Comparison of ENCODE assay signal across 29 mouse cellular contexts in the genomic region with DNA sequence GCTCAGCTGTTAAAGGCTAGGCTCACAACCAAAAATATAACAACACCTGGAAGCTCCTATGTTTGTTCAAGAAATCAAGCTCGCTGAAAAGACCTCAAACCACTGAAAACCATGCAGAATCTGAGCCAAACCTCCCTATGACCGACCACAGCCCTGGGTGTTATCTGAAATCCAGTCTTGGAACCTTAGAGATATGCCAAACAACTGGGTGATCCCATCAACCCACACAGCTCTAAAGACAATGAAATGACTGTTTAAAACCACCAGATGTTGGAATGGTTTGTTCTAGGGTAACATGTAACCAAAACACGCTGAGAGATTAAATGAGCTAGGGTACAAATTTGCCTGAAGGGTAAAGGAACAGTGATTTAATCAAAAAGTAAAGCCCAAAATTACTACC. TPM values are rescaled to one million over a fixed set of nuclear protein-coding genes. Genes with fewer than 3 reads are reported as not detected.
DNase-seq lines count a peak whose midpoint lies in the region; ATAC-seq and TF ChIP-seq lines count a peak whose summit lies in the region.
"Had no signal": no experiment of that assay in that cellular context is flagged by ENCODE, and none has a peak within 500 bp of the region (broad histone marks: within the 10 kb centered on the region; RNA-seq: fewer than 3 reads in every experiment).

No protein-coding gene starts in this region.

- no peaks in the 10 kb centered on the region for H3K9me3 ChIP-seq in embryonic facial prominence, embryonic 11.5 days (replicated peaks; ENCODE audit: control insufficient read depth, low read length)
- no peaks in the 10 kb centered on the region for H3K9me3 ChIP-seq in embryonic facial prominence, embryonic 10.5 days
- H3K9me3 ChIP-seq in hindbrain, embryonic 13.5 days: no peaks in the 10 kb centered on the region
- H3K9me3 ChIP-seq in hindbrain, embryonic 12.5 days (replicated peaks): no peaks in the 10 kb centered on the region
- H3K9me3 ChIP-seq in midbrain, postnatal 0 days (ENCODE audit: low read length): no peaks in the 10 kb centered on the region
- no peaks in the 10 kb centered on the region for H3K9me3 ChIP-seq in midbrain, embryonic 13.5 days
- no peaks in the 10 kb centered on the region for H3K9me3 ChIP-seq in forebrain, embryonic 16.5 days (ENCODE audit: control insufficient read depth, low read length)
- H3K9me3 ChIP-seq: forebrain, embryonic 12.5 days; hindbrain, embryonic 10.5 days; kidney, embryonic 15.5 days had no signal

- 45% methylated on average over 3 of the region's 3 CpGs for WGBS in embryonic facial prominence, embryonic 11.5 days
- WGBS in embryonic facial prominence, embryonic 10.5 days: 50% methylated on average over 3 of the region's 3 CpGs
- WGBS in hindbrain, embryonic 13.5 days: 83% methylated on average over 3 of the region's 3 CpGs
- 75% methylated on average over 3 of the region's 3 CpGs for WGBS in hindbrain, embryonic 12.5 days
- 79% methylated on average over 3 of the region's 3 CpGs for WGBS in midbrain, postnatal 0 days
- WGBS in midbrain, embryonic 13.5 days: 87% methylated on average over 3 of the region's 3 CpGs
- 13% methylated on average over 3 of the region's 3 CpGs for WGBS in olfactory bulb, adult 2 months
- 73% methylated on average over 3 of the region's 3 CpGs for WGBS in forebrain, embryonic 16.5 days

- no peak overlapping the region for H3K4me3 ChIP-seq in embryonic facial prominence, embryonic 11.5 days (ENCODE audit: low read depth, low read length)
- H3K4me3 ChIP-seq in embryonic facial prominence, embryonic 10.5 days: no peak overlapping the region
- no peak overlapping the region for H3K4me3 ChIP-seq in hindbrain, embryonic 13.5 days
- H3K4me3 ChIP-seq in hindbrain, embryonic 12.5 days: no peak overlapping the region
- H3K4me3 ChIP-seq in midbrain, postnatal 0 days (ENCODE audit: low read depth, low read length): no peak overlapping the region
- H3K4me3 ChIP-seq in midbrain, embryonic 13.5 days (replicated peaks): no peak overlapping the region
- no peak overlapping the region for H3K4me3 ChIP-seq in olfactory bulb, adult 2 months (ENCODE audit: insufficient read depth, low read depth, low read length)
- no peak overlapping the region for H3K4me3 ChIP-seq in forebrain, embryonic 16.5 days (replicated peaks; ENCODE audit: low read length)
- H3K4me3 ChIP-seq: forebrain, embryonic 12.5 days; hindbrain, embryonic 10.5 days; kidney, embryonic 15.5 days had no signal

- peak; percentile 26 for DNase-seq in embryonic facial prominence, embryonic 11.5 days (ENCODE audit: low spot score)
- DNase-seq in embryonic facial prominence, embryonic 10.5 days (ENCODE audit: low spot score): no peak
- DNase-seq in midbrain, postnatal 0 days (ENCODE audit: low spot score): no peak
- DNase-seq: cerebellum, adult 11-12 months; embryo, embryonic 11 days; gastrocnemius, postnatal 14 days; lung, adult 18-20 months; lung, postnatal 36 days; retina, postnatal 1 day; thymus, postnatal 36 days had no signal

- peaks cover 2% of the 10 kb centered on the region; the same call in 1 of the 2 replicates for H3K4me1 ChIP-seq in embryonic facial prominence, embryonic 11.5 days (ENCODE audit: control insufficient read depth, insufficient read depth, low read length)
- H3K4me1 ChIP-seq in embryonic facial prominence, embryonic 10.5 days: peaks cover 48% of the 10 kb centered on the region
- H3K4me1 ChIP-seq in hindbrain, embryonic 13.5 days (replicated peaks): peaks cover 42% of the 10 kb centered on the region
- H3K4me1 ChIP-seq in hindbrain, embryonic 12.5 days: peaks cover 39% of the 10 kb centered on the region
- H3K4me1 ChIP-seq in midbrain, postnatal 0 days (ENCODE audit: insufficient read depth, low read length): peaks cover 20% of the 10 kb centered on the region; the same call in 1 of the 2 replicates
- H3K4me1 ChIP-seq in midbrain, embryonic 13.5 days (replicated peaks): peaks cover 42% of the 10 kb centered on the region
- H3K4me1 ChIP-seq in olfactory bulb, adult 2 months (ENCODE audit: control insufficient read depth, insufficient read depth, low read length): peaks cover 10% of the 10 kb centered on the region; the same call in 1 of the 2 replicates
- peaks cover 34% of the 10 kb centered on the region for H3K4me1 ChIP-seq in forebrain, embryonic 16.5 days (replicated peaks; ENCODE audit: control insufficient read depth, insufficient read depth, low read length)

- H3K27ac ChIP-seq in embryonic facial prominence, embryonic 11.5 days (replicated peaks; ENCODE audit: low read depth, low read length): no peak overlapping the region
- H3K27ac ChIP-seq in embryonic facial prominence, embryonic 10.5 days (replicated peaks): no peak overlapping the region
- H3K27ac ChIP-seq in hindbrain, embryonic 13.5 days: no peak overlapping the region
- H3K27ac ChIP-seq in hindbrain, embryonic 12.5 days: no peak overlapping the region
- no peak overlapping the region for H3K27ac ChIP-seq in midbrain, postnatal 0 days (ENCODE audit: low read depth, low read length)
- H3K27ac ChIP-seq in midbrain, embryonic 13.5 days: no peak overlapping the region
- H3K27ac ChIP-seq in olfactory bulb, adult 2 months (ENCODE audit: insufficient read depth, low read depth, low read length): peak overlapping the region; percentile 75
- no peak overlapping the region for H3K27ac ChIP-seq in forebrain, embryonic 16.5 days (ENCODE audit: low read length)
- H3K27ac ChIP-seq: forebrain, embryonic 12.5 days; hindbrain, embryonic 10.5 days had no signal

- TF ChIP-seq CTCF in midbrain, postnatal 0 days (IDR thresholded peaks at IDR 0.05): no peak
- TF ChIP-seq CTCF in olfactory bulb, adult 2 months (IDR thresholded peaks at IDR 0.05; ENCODE audit: insufficient read depth, low read depth, low read length): no peak

- no peak for ATAC-seq in embryonic facial prominence, embryonic 11.5 days (replicated peaks; ENCODE audit: insufficient number of reproducible peaks, low FRiP score, low TSS enrichment, low read depth)
- ATAC-seq in hindbrain, embryonic 13.5 days (ENCODE audit: low FRiP score): no peak
- ATAC-seq in hindbrain, embryonic 12.5 days (ENCODE audit: low FRiP score): no peak
- ATAC-seq in midbrain, postnatal 0 days (ENCODE audit: low FRiP score): no peak
- ATAC-seq in midbrain, embryonic 13.5 days: no peak
- ATAC-seq in forebrain, embryonic 16.5 days: no peak
- ATAC-seq: CD4-positive, CD25-positive, alpha-beta regulatory T cell, adult 4 months; intestine, postnatal 0 days had no signal

- no peaks in the 10 kb centered on the region for H3K36me3 ChIP-seq in embryonic facial prominence, embryonic 11.5 days (replicated peaks; ENCODE audit: control insufficient read depth, insufficient read depth, low read depth, low read length)
- no peaks in the 10 kb centered on the region for H3K36me3 ChIP-seq in embryonic facial prominence, embryonic 10.5 days (replicated peaks)
- no peaks in the 10 kb centered on the region for H3K36me3 ChIP-seq in hindbrain, embryonic 13.5 days
- H3K36me3 ChIP-seq in hindbrain, embryonic 12.5 days: no peaks in the 10 kb centered on the region
- H3K36me3 ChIP-seq in midbrain, postnatal 0 days (ENCODE audit: insufficient read depth, low read length): no peaks in the 10 kb centered on the region
- H3K36me3 ChIP-seq in midbrain, embryonic 13.5 days: no peaks in the 10 kb centered on the region
- H3K36me3 ChIP-seq in forebrain, embryonic 16.5 days (ENCODE audit: control insufficient read depth, insufficient read depth): no peaks in the 10 kb centered on the region
- H3K36me3 ChIP-seq: forebrain, embryonic 12.5 days; hindbrain, embryonic 10.5 days; kidney, embryonic 15.5 days had no signal

- H3K27me3 ChIP-seq in embryonic facial prominence, embryonic 11.5 days (ENCODE audit: control insufficient read depth, insufficient read depth, low read length): no peaks in the 10 kb centered on the region
- no peaks in the 10 kb centered on the region for H3K27me3 ChIP-seq in embryonic facial prominence, embryonic 10.5 days (replicated peaks; ENCODE audit: low read depth, poor library complexity, severe bottlenecking)
- H3K27me3 ChIP-seq in hindbrain, embryonic 13.5 days: no peaks in the 10 kb centered on the region
- H3K27me3 ChIP-seq in hindbrain, embryonic 12.5 days: no peaks in the 10 kb centered on the region
- no peaks in the 10 kb centered on the region for H3K27me3 ChIP-seq in midbrain, postnatal 0 days (ENCODE audit: insufficient read depth, low read length)
- no peaks in the 10 kb centered on the region for H3K27me3 ChIP-seq in midbrain, embryonic 13.5 days
- H3K27me3 ChIP-seq in forebrain, embryonic 16.5 days (replicated peaks; ENCODE audit: control insufficient read depth, insufficient read depth, low read length): no peaks in the 10 kb centered on the region
- H3K27me3 ChIP-seq: forebrain, embryonic 12.5 days; kidney, embryonic 15.5 days had no signal

- TF ChIP-seq POLR2A in olfactory bulb, adult 2 months (IDR thresholded peaks at IDR 0.05; ENCODE audit: insufficient read depth, low read depth, low read length): no peak

- no peak overlapping the region for H3K9ac ChIP-seq in embryonic facial prominence, embryonic 11.5 days (replicated peaks; ENCODE audit: low read length)
- peak overlapping the region; percentile 4; the same call in 1 of the 2 replicates for H3K9ac ChIP-seq in hindbrain, embryonic 13.5 days
- H3K9ac ChIP-seq in hindbrain, embryonic 12.5 days: no peak overlapping the region
- no peak overlapping the region for H3K9ac ChIP-seq in midbrain, postnatal 0 days (replicated peaks; ENCODE audit: low read length, poor library complexity, severe bottlenecking)
- no peak overlapping the region for H3K9ac ChIP-seq in midbrain, embryonic 13.5 days (replicated peaks)
- H3K9ac ChIP-seq in forebrain, embryonic 16.5 days (replicated peaks; ENCODE audit: low read depth, low read length): no peak overlapping the region
- H3K9ac ChIP-seq: forebrain, embryonic 12.5 days; kidney, embryonic 15.5 days had no signal

- H3K4me2 ChIP-seq in embryonic facial prominence, embryonic 11.5 days (ENCODE audit: low read depth, low read length): no peak overlapping the region
- 0 out of 2 replicates have a peak overlapping the region, but pooled peaks have one; percentile 7 for H3K4me2 ChIP-seq in hindbrain, embryonic 13.5 days
- no peak overlapping the region for H3K4me2 ChIP-seq in hindbrain, embryonic 12.5 days (replicated peaks)
- peak overlapping the region; percentile 37; the same call in 1 of the 2 replicates for H3K4me2 ChIP-seq in midbrain, postnatal 0 days (ENCODE audit: low read depth, low read length, poor library complexity, severe bottlenecking)
- no peak overlapping the region for H3K4me2 ChIP-seq in midbrain, embryonic 13.5 days (replicated peaks)
- no peak overlapping the region for H3K4me2 ChIP-seq in forebrain, embryonic 16.5 days (ENCODE audit: low read length)
- H3K4me2 ChIP-seq: forebrain, embryonic 12.5 days; kidney, embryonic 15.5 days; liver, embryonic 11.5 days had no signal

RNA-seq across cellular contexts. Expression of a gene that starts 4.3 kb away (rescaled TPM):
- 80.8 and 92.4 TPM in 2 replicates for polyA plus RNA-seq in embryonic facial prominence, embryonic 11.5 days (2014; fragmentation: Nextera tagmentation; extraction: Ambion mirVana)
- 56.2 and 58.9 TPM in 2 replicates for polyA plus RNA-seq in embryonic facial prominence, embryonic 10.5 days (2016; fragmentation: Nextera tagmentation; extraction: Ambion mirVana)
- polyA plus RNA-seq in hindbrain, embryonic 13.5 days (2015; fragmentation: Nextera tagmentation; extraction: Ambion mirVana): 87.2 and 95.1 TPM in 2 replicates
- 110 and 111 TPM in 2 replicates for polyA plus RNA-seq in hindbrain, embryonic 12.5 days (2016; fragmentation: Nextera tagmentation; extraction: Ambion mirVana)
- 112 and 127 TPM in 2 replicates for total RNA-seq in midbrain, postnatal 0 days (2014; rRNA removed)
- polyA plus RNA-seq in midbrain, postnatal 0 days (2015; fragmentation: Nextera tagmentation; extraction: Ambion mirVana): 85.4 and 92.5 TPM in 2 replicates
- polyA plus RNA-seq in midbrain, embryonic 13.5 days (2015; fragmentation: Nextera tagmentation; extraction: Ambion mirVana): 90.1 and 93.6 TPM in 2 replicates
- polyA plus RNA-seq in olfactory bulb, adult 2 months (2012; ENCODE audit: insufficient read depth, insufficient read length, low replicate concordance, missing spikeins): 204 and 340 TPM in 2 replicates
- polyA plus RNA-seq in forebrain, embryonic 16.5 days (2015; fragmentation: Nextera tagmentation; extraction: Ambion mirVana): 99.0 and 109 TPM in 2 replicates

RNA-seq across cellular contexts. Expression of a gene that starts 30.7 kb away (rescaled TPM):
- not detected in 2 replicates for polyA plus RNA-seq in embryonic facial prominence, embryonic 11.5 days (2014; fragmentation: Nextera tagmentation; extraction: Ambion mirVana)
- not detected in 2 replicates for polyA plus RNA-seq in embryonic facial prominence, embryonic 10.5 days (2016; fragmentation: Nextera tagmentation; extraction: Ambion mirVana)
- polyA plus RNA-seq in hindbrain, embryonic 13.5 days (2015; fragmentation: Nextera tagmentation; extraction: Ambion mirVana): not detected in 2 replicates
- not detected in 2 replicates for polyA plus RNA-seq in hindbrain, embryonic 12.5 days (2016; fragmentation: Nextera tagmentation; extraction: Ambion mirVana)
- total RNA-seq in midbrain, postnatal 0 days (2014; rRNA removed): not detected in 2 replicates
- polyA plus RNA-seq in midbrain, postnatal 0 days (2015; fragmentation: Nextera tagmentation; extraction: Ambion mirVana): not detected in 2 replicates
- polyA plus RNA-seq in midbrain, embryonic 13.5 days (2015; fragmentation: Nextera tagmentation; extraction: Ambion mirVana): not detected in 2 replicates
- not detected in 2 replicates for polyA plus RNA-seq in olfactory bulb, adult 2 months (2012; ENCODE audit: insufficient read depth, insufficient read length, low replicate concordance, missing spikeins)
- polyA plus RNA-seq in forebrain, embryonic 16.5 days (2015; fragmentation: Nextera tagmentation; extraction: Ambion mirVana): not detected in 2 replicates
- total RNA-seq: adrenal gland, postnatal 36 days; ES-E14; gastrocnemius, postnatal 14 days; heart, adult 8-10 months; layer of hippocampus, postnatal 14 days; megakaryocyte-erythroid progenitor cell, adult 5-6 weeks; neutrophil, adult 5-6 weeks had no signal
- polyA plus RNA-seq: CD4-positive, CD25-positive, alpha-beta regulatory T cell, adult 4 months; forebrain, embryonic 12.5 days; frontal cortex, adult 2 months; hindbrain, embryonic 10.5 days; intestine, postnatal 0 days; kidney, embryonic 15.5 days; limb, embryonic 11.5 days; liver, embryonic 11.5 days had no signal

RNA-seq across cellular contexts. Expression of a gene that starts 33.9 kb away (rescaled TPM):
- polyA plus RNA-seq in embryonic facial prominence, embryonic 11.5 days (2014; fragmentation: Nextera tagmentation; extraction: Ambion mirVana): 11.2 and 13.5 TPM in 2 replicates
- 10.7 and 12.2 TPM in 2 replicates for polyA plus RNA-seq in embryonic facial prominence, embryonic 10.5 days (2016; fragmentation: Nextera tagmentation; extraction: Ambion mirVana)
- 10.1 and 11.2 TPM in 2 replicates for polyA plus RNA-seq in hindbrain, embryonic 13.5 days (2015; fragmentation: Nextera tagmentation; extraction: Ambion mirVana)
- 13.0 and 13.5 TPM in 2 replicates for polyA plus RNA-seq in hindbrain, embryonic 12.5 days (2016; fragmentation: Nextera tagmentation; extraction: Ambion mirVana)
- total RNA-seq in midbrain, postnatal 0 days (2014; rRNA removed): 8.7 and 15.2 TPM in 2 replicates
- polyA plus RNA-seq in midbrain, postnatal 0 days (2015; fragmentation: Nextera tagmentation; extraction: Ambion mirVana): 7.9 and 9.8 TPM in 2 replicates
- polyA plus RNA-seq in midbrain, embryonic 13.5 days (2015; fragmentation: Nextera tagmentation; extraction: Ambion mirVana): 8.1 and 9.8 TPM in 2 replicates
- polyA plus RNA-seq in olfactory bulb, adult 2 months (2012; ENCODE audit: insufficient read depth, insufficient read length, low replicate concordance, missing spikeins): not detected in 2 replicates
- polyA plus RNA-seq in forebrain, embryonic 16.5 days (2015; fragmentation: Nextera tagmentation; extraction: Ambion mirVana): 8.3 and 8.5 TPM in 2 replicates

RNA-seq across cellular contexts. Expression of a gene that starts 35.6 kb away (rescaled TPM):
- 47.3 and 58.5 TPM in 2 replicates for polyA plus RNA-seq in embryonic facial prominence, embryonic 11.5 days (2014; fragmentation: Nextera tagmentation; extraction: Ambion mirVana)
- polyA plus RNA-seq in embryonic facial prominence, embryonic 10.5 days (2016; fragmentation: Nextera tagmentation; extraction: Ambion mirVana): 42.6 and 50.2 TPM in 2 replicates
- 52.7 and 53.5 TPM in 2 replicates for polyA plus RNA-seq in hindbrain, embryonic 13.5 days (2015; fragmentation: Nextera tagmentation; extraction: Ambion mirVana)
- polyA plus RNA-seq in hindbrain, embryonic 12.5 days (2016; fragmentation: Nextera tagmentation; extraction: Ambion mirVana): 43.2 and 44.6 TPM in 2 replicates
- total RNA-seq in midbrain, postnatal 0 days (2014; rRNA removed): 34.7 and 48.7 TPM in 2 replicates
- 51.3 and 54.6 TPM in 2 replicates for polyA plus RNA-seq in midbrain, postnatal 0 days (2015; fragmentation: Nextera tagmentation; extraction: Ambion mirVana)
- polyA plus RNA-seq in midbrain, embryonic 13.5 days (2015; fragmentation: Nextera tagmentation; extraction: Ambion mirVana): 51.3 and 55.1 TPM in 2 replicates
- not detected in 2 replicates for polyA plus RNA-seq in olfactory bulb, adult 2 months (2012; ENCODE audit: insufficient read depth, insufficient read length, low replicate concordance, missing spikeins)
- 49.4 and 51.0 TPM in 2 replicates for polyA plus RNA-seq in forebrain, embryonic 16.5 days (2015; fragmentation: Nextera tagmentation; extraction: Ambion mirVana)

Comparison
In these comparisons a context has a peak if more than half of its experiments do, and no peak if none do; other contexts are left out.
1. H3K4me2 ChIP-seq: peak in hindbrain, embryonic 13.5 days (single experiment) and midbrain, postnatal 0 days (single experiment); none in embryonic facial prominence, embryonic 11.5 days (single experiment), hindbrain, embryonic 12.5 days (single experiment), midbrain, embryonic 13.5 days (single experiment) and forebrain, embryonic 16.5 days (single experiment).